Mouse (Mus musculus) activated CD4-positive, CD25-positive, alpha-beta regulatory T cell, adult 4 months (primary cell): ENCODE data around the gene Olfr39. TPM values are rescaled to one million over a fixed set of nuclear protein-coding genes. Genes with fewer than 3 reads are reported as not detected.
"Not testable (repeated sequence)": the region's sequence is repeated elsewhere in the genome, so short reads cannot be mapped to it uniquely, and the experiment has no call there.

Experiments used
- ATAC-seq: one replicate; pipeline ENCODE4 v1.8.0; 2017
- polyA plus RNA-seq, 2 experiments: library from polyadenylated mRNA; unstranded; fragments of 100-300 nt; shearing (Covaris generic); gene quantifications; one replicate each; pipeline ENCODE4 v1.2.1; 2017

The Olfr39 gene
- polyA plus RNA-seq, result not detected

DNA sequence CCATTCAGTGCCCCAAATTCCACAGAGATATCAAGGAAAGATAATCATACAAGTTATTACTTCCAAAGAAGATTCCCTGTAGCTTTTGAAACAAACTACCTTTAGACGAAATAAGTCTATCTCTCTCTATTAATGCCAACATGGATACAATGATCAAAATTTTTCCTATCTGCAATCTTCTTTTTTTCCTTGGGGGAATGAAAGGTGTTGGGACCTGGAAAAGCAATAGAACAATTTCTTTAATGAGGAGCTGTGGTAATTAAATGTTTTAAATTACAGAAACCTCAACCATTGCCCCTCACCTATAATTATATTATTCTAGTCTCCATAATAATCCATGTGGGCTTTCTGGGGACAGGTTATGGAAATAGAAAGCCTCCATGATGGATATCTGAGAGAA lies at the start of gene Olfr39:
TSS of gene Olfr39 (plus strand) at position 301 of the 400 bp plus-strand sequence.
- no peak for ATAC-seq

DNA sequence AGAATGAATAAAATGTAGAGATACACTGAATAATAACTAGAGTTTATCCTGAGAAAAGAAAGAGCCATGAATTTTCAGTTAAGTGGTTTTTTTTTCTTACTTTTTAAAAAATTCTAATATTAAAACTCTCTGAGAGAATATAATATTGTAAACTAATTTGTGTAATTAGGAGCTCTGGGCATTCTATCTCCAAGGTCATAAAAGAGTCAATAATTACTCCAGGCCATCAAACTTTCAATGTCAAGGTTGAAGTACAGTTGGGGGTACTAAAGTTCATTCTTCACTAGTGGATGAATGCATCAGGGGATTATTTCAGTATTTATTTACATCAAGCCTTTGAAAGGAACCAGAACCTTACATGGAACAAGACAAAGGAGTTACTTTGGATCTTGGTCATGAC lies 45.3 kb upstream of the Olfr39 start, which contains the start of gene Olfr872:
TSS of gene Olfr872 (plus strand) at position 301 of the 400 bp plus-strand sequence.
- ATAC-seq, result no peak

DNA sequence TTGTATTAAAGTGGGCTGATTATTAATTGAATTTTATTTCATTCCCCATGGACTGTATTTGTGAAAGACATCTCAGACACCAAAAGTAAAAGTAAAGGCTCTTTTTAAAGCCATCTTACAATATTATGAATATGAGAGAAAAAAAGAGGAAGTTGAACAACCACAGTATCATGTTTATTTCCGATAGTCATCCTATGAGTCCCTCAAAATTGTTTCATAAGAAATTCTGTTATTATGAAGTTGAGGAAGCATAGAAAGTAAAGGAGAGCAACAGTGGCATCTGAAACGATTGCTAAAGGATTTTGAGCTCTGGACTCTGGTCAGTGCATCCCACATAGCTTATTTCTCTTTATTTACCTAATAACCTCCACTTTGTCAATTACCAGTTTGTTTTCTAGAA lies 44.8 kb upstream of the Olfr39 start:
- ATAC-seq, result no peak

DNA sequence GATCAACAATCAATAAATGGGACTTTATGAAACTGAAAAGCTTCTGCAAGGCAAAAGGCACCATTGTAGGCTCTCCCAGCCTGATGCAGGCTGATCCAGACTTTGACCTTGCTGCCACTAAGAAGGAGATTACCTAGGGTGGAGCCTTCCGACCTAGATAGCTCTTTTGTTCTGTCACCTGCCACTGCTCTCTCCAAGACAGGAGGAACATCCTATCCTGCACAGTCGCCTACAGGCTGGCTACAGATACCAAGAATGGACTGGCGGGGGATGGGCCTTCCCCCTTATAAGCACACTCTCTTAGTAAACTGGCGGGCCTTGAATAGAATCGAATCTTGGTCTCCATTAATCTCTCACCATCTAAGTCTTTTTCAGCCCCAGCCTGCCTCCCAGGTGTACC lies 13.4 kb downstream of the Olfr39 start:
- ATAC-seq, result not testable (repeated sequence)

DNA sequence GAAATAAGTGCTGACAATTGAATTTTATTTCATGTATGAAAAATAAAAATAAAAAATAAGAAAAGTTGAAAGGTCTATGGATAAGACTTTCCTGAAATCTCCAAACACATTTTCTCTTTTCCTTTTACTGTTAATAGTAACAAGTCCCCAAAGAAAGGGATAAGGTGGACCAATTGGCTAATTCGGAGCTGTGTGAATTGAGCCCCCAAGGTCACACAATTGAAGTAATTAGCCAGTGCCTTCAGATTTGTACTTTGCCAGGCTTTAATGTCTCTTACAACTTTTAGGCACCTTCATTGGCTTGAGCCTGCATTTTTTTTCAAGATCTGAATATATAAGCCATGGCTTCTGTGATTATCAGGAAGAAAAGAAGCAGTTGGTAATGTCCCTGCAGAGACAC lies 16.1 kb downstream of the Olfr39 start, which contains the start of gene Olfr873:
TSS of gene Olfr873 (plus strand) at position 301 of the 400 bp plus-strand sequence.
- ATAC-seq, result no peak

DNA sequence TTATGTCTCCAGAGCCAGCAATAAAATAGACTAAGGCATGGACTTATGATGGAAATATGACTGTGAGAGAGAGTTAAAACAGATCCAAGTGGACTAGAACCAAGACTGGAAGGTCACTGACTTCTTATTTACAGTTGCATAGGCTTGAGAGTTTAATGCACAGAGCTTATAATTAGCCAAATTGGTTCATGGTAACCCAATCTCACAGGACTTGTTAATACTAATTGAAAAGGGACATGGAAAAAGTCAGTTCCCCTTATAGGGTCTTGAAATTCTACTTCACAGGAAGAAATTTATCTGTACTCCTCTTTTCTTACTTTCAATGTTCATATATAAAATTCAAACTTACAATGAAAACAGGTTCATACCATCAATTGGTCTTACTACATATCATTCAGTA lies 53.8 kb downstream of the Olfr39 start, which contains the start of gene Olfr18:
TSS of gene Olfr18 (minus strand) at position 101 of the 400 bp plus-strand sequence.
- ATAC-seq, result no peak

Other genes with a start within 250 kb of the Olfr39 start
- gene Olfr867, start 224.8 kb upstream of the Olfr39 start, polyA plus RNA-seq, result not detected
- gene Olfr868, start 183.7 kb upstream of the Olfr39 start, polyA plus RNA-seq, result not detected
- gene Olfr869, start 153.3 kb upstream of the Olfr39 start, polyA plus RNA-seq, result not detected
- not detected for gene Olfr870, start 108.3 kb upstream of the Olfr39 start, polyA plus RNA-seq
- gene Olfr871, start 70.1 kb upstream of the Olfr39 start, polyA plus RNA-seq, result not detected
- gene Olfr872, start 45.2 kb upstream of the Olfr39 start, polyA plus RNA-seq, result not detected
- gene Olfr873, start 16.2 kb downstream of the Olfr39 start, polyA plus RNA-seq, result not detected
- not detected for gene Olfr18, start 53.7 kb downstream of the Olfr39 start, polyA plus RNA-seq
- 10 to 100 TPM; 24.4 to 41.2 TPM for gene Zfp560, start 102.8 kb downstream of the Olfr39 start, polyA plus RNA-seq
- gene Zfp26, start 177.8 kb downstream of the Olfr39 start, polyA plus RNA-seq, result 10 to 100 TPM; 16.1 to 25.9 TPM
- 10 to 100 TPM; 26.5 to 28.3 TPM for gene Zfp426, start 210.4 kb downstream of the Olfr39 start, polyA plus RNA-seq
- 10 to 100 TPM; 44.4 to 47.6 TPM for gene Zfp266, start 239.1 kb downstream of the Olfr39 start, polyA plus RNA-seq